Mouse (Mus musculus) ES-Bruce4 (cell line): ENCODE measurements at regions not wholly inside any gene's neighbourhood (a gene's known extent, or its start where the extent isn't known, plus 50 kb on each side); places are given as distances from the start of the nearest gene placed in this dataset.

ENCODE experiments used
- CTCF ChIP-seq: IDR thresholded peaks from one replicate; pipeline ENCODE4 v1.8.1; 2011; ENCODE audit warnings: low read depth, low read length
- EP300 ChIP-seq: IDR thresholded peaks from 2 replicates; pipeline ENCODE4 v1.6.1; 2011; ENCODE audit warnings: low read depth, low read length; ENCODE audit not compliant: insufficient read depth
- POLR2A ChIP-seq: IDR thresholded peaks from one replicate; pipeline ENCODE4 v1.8.1; 2011; ENCODE audit warnings: low read length; ENCODE audit not compliant: insufficient read depth

GRCm38 (mm10) chr7:130037573-130037925 is 445.9 kb downstream of the Wdr11 start:
- TF ChIP-seq POLR2A, result no peak
- TF ChIP-seq CTCF, result no peak
- no peak for TF ChIP-seq EP300
